ENCODE assay signal across 35 mouse cellular contexts in genomic region chr10:89098183-89098582, GRCm38 (mm10).
"Had no signal": no experiment of that assay in that cellular context is flagged by ENCODE, and none has a peak within 500 bp of the region (broad histone marks: within the 10 kb centered on the region; RNA-seq: fewer than 3 reads in every experiment).

No protein-coding gene starts in this region.

- H3K27ac ChIP-seq: heart, embryonic 10.5 days; heart, embryonic 13.5 days; heart, embryonic 15.5 days; hindbrain, embryonic 10.5 days; hindbrain, embryonic 12.5 days; hindbrain, embryonic 13.5 days; hindbrain, embryonic 14.5 days; hindbrain, embryonic 15.5 days; hindbrain, postnatal 0 days; intestine, embryonic 15.5 days; kidney, embryonic 15.5 days; kidney, postnatal 0 days; layer of hippocampus, adult 2 months had no signal

- DNase-seq: heart, postnatal 10 days; heart, postnatal 14 days; heart, postnatal 36 days; heart, postnatal 4 days; kidney, adult 11 months; kidney, adult 18-20 months; kidney, adult 2 months; kidney, adult 8-10 months; kidney, adult 9 months; kidney, postnatal 10 days; kidney, postnatal 14 days; kidney, postnatal 25 days; kidney, postnatal 36 days; kidney, postnatal 4 days; layer of hippocampus, adult 9-11 months; layer of hippocampus, postnatal 36 days had no signal

- H3K4me3 ChIP-seq: heart, embryonic 10.5 days; heart, embryonic 12.5 days; heart, embryonic 13.5 days; heart, embryonic 15.5 days; hindbrain, embryonic 10.5 days; hindbrain, embryonic 12.5 days; hindbrain, embryonic 13.5 days; hindbrain, embryonic 15.5 days; intestine, embryonic 15.5 days; kidney, embryonic 15.5 days; layer of hippocampus, adult 2 months had no signal

- H3K4me2 ChIP-seq: heart, embryonic 11.5 days; heart, embryonic 12.5 days; heart, embryonic 13.5 days; heart, embryonic 15.5 days; hindbrain, embryonic 12.5 days; hindbrain, embryonic 13.5 days; hindbrain, embryonic 14.5 days; hindbrain, embryonic 15.5 days; intestine, embryonic 15.5 days; kidney, embryonic 15.5 days had no signal

- H3K9ac ChIP-seq: heart, embryonic 12.5 days; heart, embryonic 13.5 days; heart, embryonic 15.5 days; hindbrain, embryonic 12.5 days; hindbrain, embryonic 13.5 days; hindbrain, embryonic 14.5 days; hindbrain, embryonic 15.5 days; intestine, embryonic 15.5 days; kidney, embryonic 15.5 days had no signal

- ATAC-seq: hindbrain, embryonic 16.5 days; hindbrain, postnatal 0 days; inflammation-experienced regulatory T-cells, adult 6 months; intestine, embryonic 15.5 days; intestine, embryonic 16.5 days; intestine, postnatal 0 days had no signal

- H3K9me3 ChIP-seq: heart, embryonic 10.5 days; heart, embryonic 12.5 days; heart, embryonic 13.5 days; heart, embryonic 15.5 days; hindbrain, embryonic 10.5 days; hindbrain, embryonic 12.5 days; hindbrain, embryonic 13.5 days; hindbrain, embryonic 15.5 days; intestine, embryonic 15.5 days; kidney, embryonic 15.5 days had no signal

- H3K27me3 ChIP-seq: heart, embryonic 12.5 days; heart, embryonic 13.5 days; heart, embryonic 15.5 days; hindbrain, embryonic 12.5 days; hindbrain, embryonic 13.5 days; hindbrain, embryonic 15.5 days; intestine, embryonic 15.5 days; kidney, embryonic 15.5 days had no signal

- H3K4me1 ChIP-seq: heart, embryonic 10.5 days; heart, embryonic 12.5 days; heart, embryonic 13.5 days; heart, embryonic 15.5 days; hindbrain, embryonic 10.5 days; hindbrain, embryonic 12.5 days; hindbrain, embryonic 15.5 days; intestine, embryonic 15.5 days; kidney, embryonic 15.5 days had no signal

- H3K36me3 ChIP-seq: heart, embryonic 10.5 days; heart, embryonic 12.5 days; heart, embryonic 13.5 days; heart, embryonic 15.5 days; hindbrain, embryonic 10.5 days; hindbrain, embryonic 12.5 days; hindbrain, embryonic 13.5 days; hindbrain, embryonic 15.5 days; intestine, embryonic 15.5 days; kidney, embryonic 15.5 days had no signal
